Mouse (Mus musculus) heart, embryonic 15.5 days (tissue): Measurements from ENCODE around the gene Catsperg1. TPM values are rescaled to one million over a fixed set of nuclear protein-coding genes. Genes with fewer than 3 reads are reported as not detected.
A peak's percentile ranks its signal among the peaks of the same experiment; 100 is the strongest.
"Not testable (repeated sequence)": the region's sequence is repeated elsewhere in the genome, so short reads cannot be mapped to it uniquely, and the experiment has no call there.

ENCODE experiments used
- ATAC-seq: fragments of 200-750 bp; cut with Nextera tagmentation; replicated peaks from 2 replicates; pipeline ENCODE4 v1.8.0; 2017; ENCODE audit warnings: low read depth, moderate TSS enrichment; ENCODE audit not compliant: insufficient number of reproducible peaks, insufficient read depth, low FRiP score
- H3K27ac ChIP-seq: fragments of 300-500 bp; sonication (generic); 2 replicates; pipeline ENCODE4 v1.5.1; 2015; ENCODE audit warnings: mild to moderate bottlenecking, inconsistent platforms
- H3K27me3 ChIP-seq: fragments of 300-500 bp; sonication (generic); 2 replicates; pipeline ENCODE4 v1.6.1; 2015; ENCODE audit warnings: inconsistent platforms
- H3K36me3 ChIP-seq: fragments of 300-500 bp; sonication (generic); 2 replicates; pipeline ENCODE4 v1.6.1; 2015; ENCODE audit warnings: mild to moderate bottlenecking, inconsistent platforms
- H3K4me1 ChIP-seq: fragments of 300-500 bp; sonication (generic); replicated peaks from 2 replicates; pipeline ENCODE4 v1.6.1; 2015; ENCODE audit warnings: inconsistent platforms
- H3K4me2 ChIP-seq: fragments of 300-500 bp; sonication (generic); 2 replicates; pipeline ENCODE4 v1.6.1; 2015; ENCODE audit warnings: inconsistent platforms, mild to moderate bottlenecking, moderate library complexity
- H3K4me3 ChIP-seq: fragments of 300-500 bp; sonication (generic); 2 replicates; pipeline ENCODE4 v1.5.1; 2015; ENCODE audit warnings: mild to moderate bottlenecking, inconsistent platforms
- H3K9ac ChIP-seq: fragments of 300-500 bp; sonication (generic); 2 replicates; pipeline ENCODE4 v1.6.1; 2015; ENCODE audit warnings: mild to moderate bottlenecking, inconsistent platforms
- H3K9me3 ChIP-seq: fragments of 300-500 bp; sonication (generic); replicated peaks from 2 replicates; pipeline ENCODE4 v1.6.1; 2016; ENCODE audit warnings: inconsistent platforms
- WGBS: fragments of 180-500 bp; shearing (Covaris S2); methylation state at CpG from one replicate; pipeline ENCODE4 v1.1.7; 2015; ENCODE audit warnings: mixed read lengths; 5-methylcytosine and 5-hydroxymethylcytosine counted together
- polyA plus RNA-seq: library from polyadenylated mRNA; unstranded; fragments of >200 nt; fragmentation: Nextera tagmentation; extraction: Ambion mirVana; gene quantifications from 2 replicates; pipeline ENCODE4 v1.2.1, GENCODE M21; 2015

Catsperg1 gene
- polyA plus RNA-seq, 1 experiment from 2014 or later: 0.25 TPM

- no peaks in the 10 kb centered on the region for H3K9me3 ChIP-seq
- H3K27ac ChIP-seq: peak overlapping the region; percentile 86
- H3K27me3 ChIP-seq: peaks cover 34% of the 10 kb centered on the region
- H3K9ac ChIP-seq: peak overlapping the region; percentile 76
- peaks cover 7% of the 10 kb centered on the region; the same call in 1 of the 2 replicates for H3K36me3 ChIP-seq
- 8% methylated on average over 35 of the region's 37 CpGs for WGBS
- peak overlapping the region; percentile 94 for H3K4me2 ChIP-seq
- H3K4me1 ChIP-seq: peaks cover 10% of the 10 kb centered on the region
- peak overlapping the region; percentile 87 for H3K4me3 ChIP-seq
- peak; percentile 85 for ATAC-seq
Measured at GRCm38 (mm10) chr7:29155196-29155837, 58.5 kb downstream of the Catsperg1 start.

DNA sequence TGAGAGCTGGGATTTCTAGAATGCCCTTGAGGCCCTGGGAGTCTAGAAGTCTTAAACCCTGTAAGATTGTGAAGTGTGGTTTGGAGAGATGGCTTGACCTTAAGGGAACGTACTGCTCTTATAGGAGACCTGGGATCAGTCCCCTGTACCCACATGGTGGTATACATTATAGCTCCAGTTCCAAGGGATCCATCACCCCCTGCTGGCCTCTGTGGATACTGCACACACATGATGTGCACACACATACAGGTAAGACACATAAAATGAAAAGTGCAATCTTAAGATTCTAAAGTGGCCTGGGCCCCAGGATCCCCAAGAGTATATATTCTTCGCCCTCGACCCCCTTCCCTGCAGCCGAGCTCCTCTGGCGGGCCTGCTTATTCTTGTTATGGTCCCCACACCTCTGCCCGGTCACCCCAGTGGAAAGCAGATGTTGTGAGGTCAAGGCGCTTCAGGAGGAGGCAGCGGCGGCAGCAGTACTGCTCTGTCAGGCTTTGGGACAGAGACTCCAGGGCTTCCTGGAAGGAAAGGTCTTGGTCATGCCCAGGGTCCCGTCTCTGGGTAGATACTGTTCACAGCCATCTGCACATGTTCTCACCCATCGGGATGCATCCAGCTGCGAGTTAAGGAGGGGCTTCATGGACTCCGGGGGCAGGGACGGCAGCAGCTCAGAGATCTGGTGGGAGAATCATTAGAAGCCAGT, 59.7 kb downstream of the Catsperg1 start:
- H3K36me3 ChIP-seq: peaks cover 7% of the 10 kb centered on the region; the same call in 1 of the 2 replicates
- peaks cover 10% of the 10 kb centered on the region for H3K4me1 ChIP-seq
- H3K9me3 ChIP-seq: no peaks in the 10 kb centered on the region
- ATAC-seq: no peak
- 91% methylated on average over 14 of the region's 14 CpGs for WGBS
- H3K27ac ChIP-seq: no peak overlapping the region
- H3K27me3 ChIP-seq: peaks cover 25% of the 10 kb centered on the region
- no peak overlapping the region for H3K4me3 ChIP-seq
- H3K9ac ChIP-seq: no peak overlapping the region
- H3K4me2 ChIP-seq: no peak overlapping the region

- peaks cover 7% of the 10 kb centered on the region; the same call in 1 of the 2 replicates for H3K27me3 ChIP-seq
- H3K36me3 ChIP-seq: peaks cover 7% of the 10 kb centered on the region; the same call in 1 of the 2 replicates
- peaks cover 8% of the 10 kb centered on the region for H3K4me1 ChIP-seq
- 53% methylated on average over 10 of the region's 10 CpGs for WGBS
- H3K9ac ChIP-seq: no peak overlapping the region
- H3K4me3 ChIP-seq: no peak overlapping the region
- H3K9me3 ChIP-seq: no peaks in the 10 kb centered on the region
- H3K27ac ChIP-seq: no peak overlapping the region
- ATAC-seq: no peak
- no peak overlapping the region for H3K4me2 ChIP-seq
Measured at GRCm38 (mm10) chr7:29151486-29151885, 62.3 kb downstream of the Catsperg1 start.

DNA sequence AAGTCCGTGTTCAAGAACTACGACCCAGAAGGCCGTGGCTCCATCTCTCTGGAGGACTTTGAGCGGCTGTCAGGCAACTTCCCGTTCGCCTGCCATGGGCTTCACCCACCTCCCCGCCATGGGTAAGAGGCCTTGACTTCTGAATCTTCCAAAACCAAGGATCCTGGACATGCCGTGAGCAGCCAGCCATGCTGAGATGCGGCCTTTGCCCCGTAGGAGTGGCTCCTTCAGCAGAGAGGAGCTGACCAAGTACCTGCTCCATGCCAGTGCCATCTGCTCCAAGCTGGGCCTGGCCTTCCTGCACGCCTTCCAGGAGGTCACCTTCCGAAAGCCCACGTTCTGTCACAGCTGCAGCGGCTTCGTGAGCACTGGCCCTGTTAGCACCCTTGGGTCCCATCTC, 65.1 kb downstream of the Catsperg1 start:
- WGBS: 82% methylated on average over 15 of the region's 15 CpGs
- no peaks in the 10 kb centered on the region for H3K9me3 ChIP-seq
- H3K4me3 ChIP-seq: no peak overlapping the region
- no peaks in the 10 kb centered on the region for H3K4me1 ChIP-seq
- H3K27ac ChIP-seq: no peak overlapping the region
- no peak overlapping the region for H3K9ac ChIP-seq
- no peak for ATAC-seq
- no peak overlapping the region for H3K4me2 ChIP-seq
- peaks cover under 1% of the 10 kb centered on the region; the same call in 1 of the 2 replicates for H3K36me3 ChIP-seq
- peaks cover 7% of the 10 kb centered on the region; the same call in 1 of the 2 replicates for H3K27me3 ChIP-seq

DNA sequence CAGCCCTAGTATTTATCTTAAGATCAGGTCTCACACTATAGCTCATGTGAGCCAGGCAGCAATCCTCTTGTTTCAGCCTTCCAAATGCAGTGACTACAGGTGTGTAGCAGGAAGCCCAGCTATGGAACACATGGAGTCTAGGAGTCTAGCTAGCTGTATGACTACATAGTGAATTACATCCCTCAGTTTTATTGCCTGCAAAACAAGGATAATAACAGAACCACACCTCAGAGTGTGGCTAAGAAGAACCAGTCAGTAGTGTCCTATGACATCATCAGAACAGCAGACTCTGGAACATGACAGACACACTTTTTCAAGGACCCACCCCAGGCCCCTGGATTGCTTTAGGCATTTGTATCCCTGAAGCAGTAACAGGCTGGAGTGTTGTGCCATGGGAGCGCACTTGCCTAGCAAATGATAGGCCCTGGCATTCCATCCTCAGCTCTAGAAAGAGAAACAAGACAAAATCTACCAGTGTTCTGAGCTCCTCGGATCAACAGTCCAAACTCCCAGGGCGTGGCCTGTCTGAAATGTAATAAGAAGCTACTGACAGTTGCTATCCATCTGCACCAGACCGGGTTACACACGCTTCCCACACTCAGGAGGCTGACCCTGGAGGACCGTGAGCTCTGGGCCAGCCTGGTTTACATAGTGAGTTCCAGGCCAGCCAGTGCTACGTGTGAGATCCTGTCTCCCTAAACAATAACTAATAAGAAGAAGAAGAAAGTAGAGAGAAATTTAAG, 67.0 kb downstream of the Catsperg1 start:
- H3K36me3 ChIP-seq: no peaks in the 10 kb centered on the region
- no peaks in the 10 kb centered on the region for H3K9me3 ChIP-seq
- no peak for ATAC-seq
- WGBS: 77% methylated on average over 7 of the region's 7 CpGs
- H3K4me1 ChIP-seq: no peaks in the 10 kb centered on the region
- H3K9ac ChIP-seq: no peak overlapping the region
- peaks cover 7% of the 10 kb centered on the region; the same call in 1 of the 2 replicates for H3K27me3 ChIP-seq
- H3K4me3 ChIP-seq: no peak overlapping the region
- no peak overlapping the region for H3K4me2 ChIP-seq
- H3K27ac ChIP-seq: no peak overlapping the region

DNA sequence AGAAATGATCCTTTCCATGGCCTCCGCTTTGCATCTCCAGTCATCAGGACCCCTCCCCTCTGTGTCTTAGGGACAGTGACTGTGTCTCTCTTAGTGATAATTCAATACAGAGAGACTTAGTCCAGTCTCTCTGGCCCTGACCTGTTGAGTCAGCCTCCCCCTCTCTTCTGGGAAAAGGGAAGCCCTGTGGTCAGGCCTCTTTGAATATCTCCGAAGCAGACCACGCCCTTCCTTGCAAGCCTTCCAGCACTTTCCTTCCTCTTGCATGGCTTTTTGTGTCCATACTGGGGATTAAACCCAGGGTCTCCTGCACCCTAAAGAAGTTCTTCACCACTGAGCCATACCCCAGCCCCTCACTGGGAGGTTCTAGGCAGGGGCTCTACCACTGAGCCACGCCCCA, 69.8 kb downstream of the Catsperg1 start:
- H3K4me1 ChIP-seq: no peaks in the 10 kb centered on the region
- H3K4me3 ChIP-seq: no peak overlapping the region
- H3K9me3 ChIP-seq: no peaks in the 10 kb centered on the region
- 0 out of 2 replicates have a peak, but pooled peaks cover under 1% of the 10 kb centered on the region for H3K27me3 ChIP-seq
- H3K36me3 ChIP-seq: no peaks in the 10 kb centered on the region
- no peak overlapping the region for H3K4me2 ChIP-seq
- ATAC-seq: no peak
- 84% methylated on average over 4 of the region's 4 CpGs for WGBS
- no peak overlapping the region for H3K9ac ChIP-seq
- H3K27ac ChIP-seq: no peak overlapping the region

DNA sequence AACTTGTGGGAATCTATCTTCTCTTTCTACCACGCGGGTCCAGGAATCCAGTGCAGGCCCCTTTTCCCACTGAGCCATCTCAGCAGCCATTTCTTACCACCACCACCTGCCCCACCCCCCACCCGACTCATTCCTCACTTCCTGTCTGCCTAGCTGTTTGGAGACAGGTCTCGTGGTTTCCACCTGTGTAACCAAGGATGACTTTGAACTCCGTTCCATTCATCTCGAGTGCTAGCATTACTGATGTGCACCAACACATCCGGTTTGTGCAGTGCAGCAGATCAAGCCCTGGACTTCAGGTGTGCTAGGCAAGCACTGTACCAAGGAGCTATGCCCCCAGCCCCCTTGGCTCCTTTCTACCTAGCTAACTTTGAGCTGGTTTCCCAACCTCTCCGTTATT, 72.4 kb downstream of the Catsperg1 start:
- Histone ChIP-seq H3K27me3 (peaks cover 12% of the 10 kb centered on the region), H3K4me2 (no peak overlapping the region), H3K9ac (no peak overlapping the region), H3K27ac (no peak overlapping the region), H3K4me1 (no peaks in the 10 kb centered on the region), H3K9me3 (no peaks in the 10 kb centered on the region), H3K36me3 (no peaks in the 10 kb centered on the region), H3K4me3 (no peak overlapping the region)
- no peak for ATAC-seq
- WGBS: 73% methylated on average over 8 of the region's 8 CpGs

GRCm38 (mm10) chr7:29139237-29139636, 74.6 kb downstream of the Catsperg1 start:
- not testable (repeated sequence) for H3K4me1 ChIP-seq, H3K9ac ChIP-seq, ATAC-seq, H3K27ac ChIP-seq, H3K9me3 ChIP-seq, H3K36me3 ChIP-seq, H3K4me3 ChIP-seq, H3K4me2 ChIP-seq
- 85% methylated on average over 3 of the region's 4 CpGs for WGBS
- peaks cover 25% of the 10 kb centered on the region for H3K27me3 ChIP-seq

GRCm38 (mm10) chr7:29137429-29137828, 76.4 kb downstream of the Catsperg1 start:
- no peak overlapping the region for H3K4me2 ChIP-seq
- WGBS: 27% methylated on average over 16 of the region's 16 CpGs
- no peak for ATAC-seq

DNA sequence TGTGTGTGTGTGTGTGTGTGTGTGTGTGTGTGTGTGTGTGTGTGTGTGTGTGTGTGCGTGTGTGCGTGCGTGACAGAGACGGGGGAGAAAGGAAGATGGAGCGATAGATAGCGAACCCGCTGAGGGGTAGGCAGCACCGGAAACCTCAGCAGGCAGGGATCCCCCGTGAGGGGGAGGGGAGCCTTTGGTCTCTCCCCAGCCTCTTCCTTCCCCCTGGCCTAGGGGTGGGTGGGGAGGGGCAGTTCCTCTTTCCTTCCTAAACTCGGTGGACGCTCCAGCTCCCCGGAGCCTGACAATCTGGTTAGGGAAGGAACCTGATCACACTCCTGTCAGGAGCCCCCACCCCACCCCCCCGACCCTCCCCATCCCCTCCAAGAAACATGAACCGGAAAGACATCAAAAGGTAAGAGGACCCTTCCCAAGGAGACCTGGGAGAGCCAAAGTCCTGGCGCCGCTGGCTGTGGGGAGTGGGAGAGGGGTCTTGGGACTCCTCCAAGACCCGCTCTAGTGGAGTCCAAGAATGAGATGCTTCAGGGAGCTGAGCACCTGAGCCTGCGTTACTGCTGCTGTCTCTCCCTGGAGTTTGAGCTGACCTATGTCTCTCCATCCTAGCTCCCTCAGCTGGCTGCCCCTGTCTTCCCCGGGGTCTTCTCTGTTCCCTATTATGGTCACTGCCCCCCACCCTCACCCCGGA, 79.0 kb downstream of the Catsperg1 start, which contains the start of gene Rasgrp4:
Gene Rasgrp4, plus strand, starts transcription at position 159 of the 694 bp plus-strand sequence.
- peaks cover 28% of the 10 kb centered on the region for H3K27me3 ChIP-seq
- WGBS: 2% methylated on average over 11 of the region's 20 CpGs
- H3K36me3 ChIP-seq: no peaks in the 10 kb centered on the region
- H3K4me1 ChIP-seq: no peaks in the 10 kb centered on the region
- no peaks in the 10 kb centered on the region for H3K9me3 ChIP-seq
- peak within 1 kb of the TSS; percentile 51 for H3K4me2 ChIP-seq
- peak within 1 kb of the TSS; percentile 17; the same call in 1 of the 2 replicates for H3K4me3 ChIP-seq
- no peak within 1 kb of the TSS for H3K27ac ChIP-seq
- H3K9ac ChIP-seq: no peak within 1 kb of the TSS
- ATAC-seq: no peak

More at GRCm38 (mm10) chr7:29137429-29137828, 76.4 kb downstream of the Catsperg1 start:
- Histone ChIP-seq H3K27me3 (peaks cover 25% of the 10 kb centered on the region), H3K36me3 (no peaks in the 10 kb centered on the region), H3K9ac (no peak overlapping the region), H3K4me1 (no peaks in the 10 kb centered on the region), H3K4me3 (no peak overlapping the region), H3K27ac (no peak overlapping the region), H3K9me3 (no peaks in the 10 kb centered on the region)

DNA sequence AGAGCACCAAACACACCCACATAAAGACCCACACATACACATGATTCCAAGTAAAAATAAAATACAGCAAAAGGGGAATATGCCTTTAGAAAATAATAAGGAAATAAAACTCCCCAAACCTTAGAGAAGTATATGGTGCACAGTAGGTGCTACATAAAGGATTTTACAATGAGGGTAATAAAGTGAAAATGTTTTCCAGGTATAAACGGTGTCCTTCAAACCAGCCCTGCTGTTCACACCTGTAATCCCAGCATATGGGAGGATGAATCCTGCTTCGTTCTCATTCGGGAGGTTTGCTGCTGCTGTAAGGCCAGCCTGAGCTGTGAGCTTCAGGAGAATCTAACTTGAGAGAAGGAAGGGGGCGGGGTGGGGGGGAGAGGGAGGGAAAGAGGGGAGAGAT, 79.6 kb downstream of the Catsperg1 start:
- Histone ChIP-seq H3K4me1 (no peaks in the 10 kb centered on the region), H3K4me3 (0 out of 2 replicates have a peak overlapping the region, but pooled peaks have one; percentile 17), H3K9ac (no peak overlapping the region), H3K36me3 (no peaks in the 10 kb centered on the region), H3K4me2 (peak overlapping the region; percentile 51), H3K27ac (no peak overlapping the region), H3K9me3 (no peaks in the 10 kb centered on the region), H3K27me3 (peaks cover 28% of the 10 kb centered on the region)
- no peak for ATAC-seq
- 4% methylated on average over 4 of the region's 4 CpGs for WGBS
